Mouse (Mus musculus) megakaryocyte-erythroid progenitor cell, adult 5-6 weeks (primary cell): ENCODE measurements around the gene Ankrd27. TPM values are rescaled to one million over a fixed set of nuclear protein-coding genes. Genes with fewer than 3 reads are reported as not detected.
A peak's percentile ranks its signal among the peaks of the same experiment; 100 is the strongest.
"Not testable (repeated sequence)": the region's sequence is repeated elsewhere in the genome, so short reads cannot be mapped to it uniquely, and the experiment has no call there.

Source experiments
- ATAC-seq: replicated peaks from 2 replicates; pipeline ENCODE4 v1.8.0; 2016; ENCODE audit warnings: mild to moderate bottlenecking, inconsistent platforms; ENCODE audit not compliant: severe bottlenecking, poor library complexity, low FRiP score, low TSS enrichment
- total RNA-seq, 2 experiments: library from RNA; stranded (forward) in 1 of 2; stranded (reverse) in 1 of 2; fragments of 200-1000, 215-1000 nt in 1 of 2; fragments of >200 nt in 1 of 2; fragmentation: Nextera tagmentation in 1 of 2; gene quantifications; 2 replicates each; pipeline ENCODE4 v1.2.3; 2014 to 2017

Gene Ankrd27
- total RNA-seq (2014; fragmentation: Nextera tagmentation) (56.5 and 74.1 TPM in 2 replicates), total RNA-seq (2017) (45.4 and 57.9 TPM in 2 replicates)

- ATAC-seq = peak; percentile 82
Observed at GRCm38 (mm10) chr7:35586055-35586905, at the start of gene Ankrd27. TSS of gene Ankrd27 (plus strand) at chr7:35586244.

GRCm38 (mm10) chr7:35537562-35537961, 48.5 kb upstream of the Ankrd27 start, which contains the start of gene Tdrd12:
TSS of gene Tdrd12 (minus strand) at chr7:35537745.
- 0 out of 2 replicates have a peak, but pooled peaks have one; percentile 30 for ATAC-seq

GRCm38 (mm10) chr7:35545881-35546280, 40.2 kb upstream of the Ankrd27 start:
- peak; percentile 84 for ATAC-seq

GRCm38 (mm10) chr7:35553751-35554604, 32.1 kb upstream of the Ankrd27 start:
- ATAC-seq = no peak

GRCm38 (mm10) chr7:35554605-35555175, 31.4 kb upstream of the Ankrd27 start:
- ATAC-seq = peak; percentile 3; the same call in 1 of the 2 replicates

- ATAC-seq = peak; percentile 53
Observed at GRCm38 (mm10) chr7:35555224-35556204, 30.5 kb upstream of the Ankrd27 start.

- ATAC-seq = no peak
Observed at GRCm38 (mm10) chr7:35556205-35556603, 29.8 kb upstream of the Ankrd27 start, which contains the start of gene Nudt19. TSS of gene Nudt19 (minus strand) at chr7:35556304.

- peak; percentile 42 for ATAC-seq
Observed at GRCm38 (mm10) chr7:35556905-35557304, 29.1 kb upstream of the Ankrd27 start.

GRCm38 (mm10) chr7:35557577-35557976, 28.5 kb upstream of the Ankrd27 start:
- peak; percentile 44 for ATAC-seq

GRCm38 (mm10) chr7:35558681-35559080, 27.4 kb upstream of the Ankrd27 start:
- no peak for ATAC-seq

GRCm38 (mm10) chr7:35559838-35560237, 26.2 kb upstream of the Ankrd27 start:
- ATAC-seq = peak; percentile 41

- no peak for ATAC-seq
Observed at GRCm38 (mm10) chr7:35563071-35563470, 23.0 kb upstream of the Ankrd27 start.

GRCm38 (mm10) chr7:35564067-35564865, 21.8 kb upstream of the Ankrd27 start:
- ATAC-seq = no peak

- not testable (repeated sequence) for ATAC-seq
Observed at GRCm38 (mm10) chr7:35564872-35565271, 21.2 kb upstream of the Ankrd27 start.

- not testable (repeated sequence) for ATAC-seq
Observed at GRCm38 (mm10) chr7:35565965-35566364, 20.1 kb upstream of the Ankrd27 start.

GRCm38 (mm10) chr7:35569724-35570123, 16.3 kb upstream of the Ankrd27 start:
- not testable (repeated sequence) for ATAC-seq

GRCm38 (mm10) chr7:35570883-35571282, 15.2 kb upstream of the Ankrd27 start:
- not testable (repeated sequence) for ATAC-seq

GRCm38 (mm10) chr7:35579849-35580248, 6.2 kb upstream of the Ankrd27 start:
- ATAC-seq = peak; percentile 75
